Mouse (Mus musculus): ENCODE data around the gene Ubfd1. TPM values are rescaled to one million over a fixed set of nuclear protein-coding genes. Genes with fewer than 3 reads are reported as not detected.

The Ubfd1 gene
- polyA plus RNA-seq, 1 experiment from 2014 or later, result 109 TPM

Other genes with a start within 250 kb of the Ubfd1 start
- gene Scnn1b, start 202.1 kb upstream of the Ubfd1 start, polyA plus RNA-seq (2014; fragmentation: Nextera tagmentation; extraction: Ambion mirVana), result not detected in 2 replicates
- gene Cog7, start 85.5 kb upstream of the Ubfd1 start, polyA plus RNA-seq (2014; fragmentation: Nextera tagmentation; extraction: Ambion mirVana), result 20.8 and 21.0 TPM in 2 replicates
- 90.2 and 108 TPM in 2 replicates for gene Gga2, start 46.0 kb upstream of the Ubfd1 start, polyA plus RNA-seq (2014; fragmentation: Nextera tagmentation; extraction: Ambion mirVana)
- 17.1 and 17.8 TPM in 2 replicates for gene Ears2, start 88 bp downstream of the Ubfd1 start, polyA plus RNA-seq (2014; fragmentation: Nextera tagmentation; extraction: Ambion mirVana)
- gene Ndufab1, start 34.7 kb downstream of the Ubfd1 start, polyA plus RNA-seq (2014; fragmentation: Nextera tagmentation; extraction: Ambion mirVana), result 661 and 703 TPM in 2 replicates
- 24.9 and 25.0 TPM in 2 replicates for gene Palb2, start 65.8 kb downstream of the Ubfd1 start, polyA plus RNA-seq (2014; fragmentation: Nextera tagmentation; extraction: Ambion mirVana)
- 118 and 122 TPM in 2 replicates for gene Dctn5, start 65.9 kb downstream of the Ubfd1 start, polyA plus RNA-seq (2014; fragmentation: Nextera tagmentation; extraction: Ambion mirVana)
- 155 and 161 TPM in 2 replicates for gene Plk1, start 92.3 kb downstream of the Ubfd1 start, polyA plus RNA-seq (2014; fragmentation: Nextera tagmentation; extraction: Ambion mirVana)
- not detected in 2 replicates for gene Ern2, start 119.0 kb downstream of the Ubfd1 start, polyA plus RNA-seq (2014; fragmentation: Nextera tagmentation; extraction: Ambion mirVana)
- gene Chp2, start 152.3 kb downstream of the Ubfd1 start, polyA plus RNA-seq (2014; fragmentation: Nextera tagmentation; extraction: Ambion mirVana), result not detected in 2 replicates
- gene Prkcb, start 221.6 kb downstream of the Ubfd1 start, polyA plus RNA-seq (2014; fragmentation: Nextera tagmentation; extraction: Ambion mirVana), result 4.4 and 4.6 TPM in 2 replicates

Data from limb, embryonic 11.5 days (tissue).